Mouse (Mus musculus) Muller cell, postnatal 12 days (primary cell): ENCODE measurements around the gene Me3.
"Not testable (repeated sequence)": the region's sequence is repeated elsewhere in the genome, so short reads cannot be mapped to it uniquely, and the experiment has no call there.

Source experiments
- DNase-seq: peaks from one replicate; pipeline ENCODE4 v3.0.0-alpha.2; 2015; ENCODE audit errors: inconsistent ontology term

The Me3 gene

DNA sequence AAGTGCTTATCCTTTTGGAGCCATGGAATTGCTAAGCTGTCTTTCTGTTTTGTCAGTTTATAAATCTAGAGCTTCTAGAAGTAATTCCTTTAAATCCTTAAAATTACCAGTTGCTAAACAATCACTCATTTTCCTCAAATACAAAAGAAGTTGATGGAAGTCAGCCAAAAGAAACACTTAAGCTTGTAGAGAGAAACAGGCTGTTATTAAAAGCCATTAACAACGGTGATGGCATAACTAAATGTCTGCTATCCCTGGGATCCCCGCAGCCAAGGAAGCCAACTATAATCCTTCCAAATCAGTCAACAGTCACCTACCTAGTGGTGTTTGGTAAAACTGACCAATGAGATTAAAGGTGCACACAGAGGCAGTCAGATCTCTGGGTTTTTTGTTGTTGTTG, 98.3 kb downstream of the Me3 start:
- DNase-seq: no peak

DNA sequence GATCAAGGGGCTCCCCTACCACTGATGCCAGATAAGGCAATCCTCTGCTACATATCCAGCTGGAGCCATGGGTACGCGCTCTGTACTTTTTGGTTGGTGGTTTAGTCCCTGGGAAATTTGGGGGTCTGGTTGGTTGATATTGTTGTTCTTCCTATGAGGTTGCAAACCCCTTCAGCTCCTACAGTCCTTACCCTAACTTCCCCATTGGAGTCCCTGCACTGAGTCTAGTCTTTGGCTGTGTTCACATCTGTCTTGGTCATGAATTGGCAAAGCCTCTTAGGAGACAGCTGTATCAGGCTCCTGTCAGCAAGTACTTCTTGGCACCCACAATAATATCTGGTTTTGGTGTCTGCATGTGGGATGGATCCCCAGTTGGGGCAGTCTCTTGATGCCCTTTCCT, 98.9 kb downstream of the Me3 start:
- not testable (repeated sequence) for DNase-seq

DNA sequence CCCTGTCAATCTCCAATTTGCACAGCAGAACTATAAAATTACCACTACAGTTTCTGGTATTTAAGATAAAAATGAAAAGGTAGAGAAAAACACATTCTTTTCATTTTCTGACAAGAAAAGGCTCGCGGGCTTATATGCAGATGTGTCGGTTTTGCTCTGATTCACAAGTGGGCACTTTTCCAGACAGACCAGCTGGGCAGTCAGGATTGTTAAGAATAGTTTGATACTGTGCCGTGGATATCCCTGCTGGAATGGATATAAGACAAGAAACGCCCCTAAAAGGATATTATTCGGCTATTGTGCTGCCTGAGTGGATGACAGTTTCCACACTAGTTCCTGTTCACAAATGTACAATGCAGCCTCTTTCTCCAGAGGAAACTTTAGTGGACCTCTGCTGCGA, 116.2 kb downstream of the Me3 start:
- DNase-seq: peak; percentile 57

DNA sequence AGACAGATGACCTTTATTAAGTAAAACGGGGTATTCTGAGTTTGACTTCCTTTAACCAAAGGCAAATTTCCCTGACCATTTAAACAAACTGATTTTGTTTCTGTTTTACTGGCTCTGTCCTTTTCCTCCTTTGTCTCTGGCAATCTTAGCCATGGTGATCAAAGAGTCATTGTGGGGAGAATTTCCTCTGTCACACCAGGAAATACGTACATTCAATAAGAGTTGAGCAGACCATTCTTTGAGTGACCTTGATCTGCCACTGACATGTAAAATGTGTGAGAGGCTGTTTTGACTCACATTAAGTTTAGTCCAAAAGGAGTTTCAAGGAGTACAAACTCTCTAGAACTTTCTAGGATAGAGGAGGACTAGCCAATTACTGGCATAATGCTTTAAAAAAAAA, 117.0 kb downstream of the Me3 start:
- no peak for DNase-seq

DNA sequence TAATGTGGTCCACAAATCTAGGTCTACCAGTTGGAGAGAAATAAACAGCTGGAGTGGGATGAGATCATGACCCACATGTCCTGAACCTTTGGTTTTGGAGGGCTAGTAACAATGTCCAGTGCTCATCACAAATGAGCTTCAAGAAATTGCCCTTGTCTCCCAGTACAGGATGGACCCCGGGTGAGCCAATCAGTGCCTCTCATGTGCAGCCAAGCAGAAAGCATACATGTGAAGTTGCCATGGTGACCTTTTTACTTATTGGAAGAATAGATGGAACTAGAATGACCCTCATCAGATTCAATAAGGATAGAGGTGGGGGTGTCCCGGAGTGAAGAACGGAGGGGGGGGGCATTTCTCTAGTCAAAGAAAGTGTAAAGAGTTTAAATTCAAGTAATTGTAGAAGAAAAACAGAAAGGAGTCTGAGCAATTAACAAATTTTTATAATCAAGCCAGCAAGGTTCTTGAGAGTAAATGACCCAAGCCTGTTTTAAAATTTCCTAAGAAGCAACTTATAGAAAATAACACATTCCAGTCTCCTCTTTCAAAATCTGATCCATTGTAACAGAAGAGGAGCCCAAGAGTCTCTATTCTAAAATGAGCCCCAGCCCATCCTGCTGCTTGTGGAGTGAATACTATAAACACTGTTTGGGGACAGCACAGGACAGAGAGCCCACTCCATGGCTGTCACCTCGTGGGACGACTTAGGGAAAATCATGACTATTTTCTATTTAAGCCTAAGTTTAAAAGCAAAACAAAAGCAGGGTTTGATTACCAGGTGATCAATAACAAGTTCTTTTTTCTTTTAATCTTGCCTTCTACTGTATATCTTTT, 134.7 kb downstream of the Me3 start:
- DNase-seq: peak; percentile 51

DNA sequence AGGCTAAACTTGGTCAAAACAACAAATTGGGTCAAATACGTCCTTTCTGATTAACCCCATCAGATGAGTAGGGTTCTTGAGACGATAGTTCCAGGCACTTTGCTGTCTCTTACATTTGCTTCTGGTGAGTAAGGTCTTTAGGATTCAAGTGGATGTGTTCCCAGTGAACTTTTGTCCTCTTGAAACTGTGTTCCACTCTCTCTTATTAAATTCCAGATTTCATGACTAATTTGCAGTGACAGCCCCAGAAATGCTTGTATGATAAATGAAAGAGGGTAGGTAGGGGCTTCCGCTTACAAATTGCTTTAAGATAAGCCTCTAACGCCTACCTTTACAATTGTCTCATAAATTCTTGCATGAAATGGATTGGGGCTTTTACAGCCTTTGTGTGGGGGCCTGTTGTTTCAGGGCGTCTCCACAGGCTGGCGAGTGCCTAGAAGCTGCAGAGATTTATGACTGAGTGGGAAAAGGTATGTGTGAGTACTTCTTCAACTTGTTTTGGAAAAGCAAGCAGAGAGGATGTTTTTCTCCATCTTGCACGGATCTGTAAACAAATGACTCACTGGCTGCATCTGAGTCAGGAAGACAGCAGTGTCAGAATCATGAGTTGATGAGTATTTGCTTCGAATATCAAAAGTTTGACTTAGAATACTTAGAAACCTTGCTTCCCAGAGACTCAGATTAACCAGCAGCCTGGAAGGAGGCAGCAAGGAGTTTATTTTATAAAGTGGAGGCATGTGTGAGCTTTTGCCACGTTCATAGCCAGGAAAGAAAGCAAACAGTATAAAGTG, 137.1 kb downstream of the Me3 start:
- peak; percentile 85 for DNase-seq

DNA sequence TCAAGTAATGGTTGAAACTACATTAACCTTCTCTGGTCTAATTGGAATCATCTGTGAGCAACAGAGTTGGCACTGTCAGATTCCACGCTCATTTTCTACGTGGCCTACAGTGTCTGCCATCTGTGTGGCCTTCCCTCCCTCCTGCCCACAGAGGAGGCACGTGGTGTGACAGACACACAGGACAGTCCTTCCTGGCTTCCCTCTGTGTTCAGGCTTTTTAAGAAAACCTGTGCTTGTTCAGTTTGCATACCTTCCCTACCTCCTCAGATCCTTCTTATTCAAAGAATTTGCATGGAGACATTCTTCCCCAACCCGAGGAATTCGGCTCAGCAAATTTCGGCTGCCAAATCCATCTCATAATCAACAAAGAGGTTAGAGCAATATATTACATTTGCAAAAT, 137.8 kb downstream of the Me3 start:
- DNase-seq: peak; percentile 79

DNA sequence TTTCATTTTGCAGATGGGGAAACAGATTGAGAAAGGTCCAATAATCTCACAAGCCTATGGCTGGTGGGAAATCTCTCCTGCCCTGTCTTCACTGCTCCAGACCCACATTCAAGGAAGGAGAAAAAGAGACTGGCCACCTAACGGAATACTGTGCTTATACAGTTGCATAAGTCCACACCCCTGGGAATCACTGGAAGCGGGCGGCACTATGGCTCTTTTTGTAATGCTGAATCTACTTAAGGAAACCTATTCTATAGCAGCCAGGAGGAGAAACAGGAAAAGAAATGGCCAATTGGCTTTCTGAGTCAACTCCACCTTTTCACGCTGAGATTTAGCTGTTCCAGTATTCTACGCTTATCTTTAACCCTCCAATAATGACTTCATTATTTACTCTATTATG, 140.7 kb downstream of the Me3 start:
- no peak for DNase-seq

DNA sequence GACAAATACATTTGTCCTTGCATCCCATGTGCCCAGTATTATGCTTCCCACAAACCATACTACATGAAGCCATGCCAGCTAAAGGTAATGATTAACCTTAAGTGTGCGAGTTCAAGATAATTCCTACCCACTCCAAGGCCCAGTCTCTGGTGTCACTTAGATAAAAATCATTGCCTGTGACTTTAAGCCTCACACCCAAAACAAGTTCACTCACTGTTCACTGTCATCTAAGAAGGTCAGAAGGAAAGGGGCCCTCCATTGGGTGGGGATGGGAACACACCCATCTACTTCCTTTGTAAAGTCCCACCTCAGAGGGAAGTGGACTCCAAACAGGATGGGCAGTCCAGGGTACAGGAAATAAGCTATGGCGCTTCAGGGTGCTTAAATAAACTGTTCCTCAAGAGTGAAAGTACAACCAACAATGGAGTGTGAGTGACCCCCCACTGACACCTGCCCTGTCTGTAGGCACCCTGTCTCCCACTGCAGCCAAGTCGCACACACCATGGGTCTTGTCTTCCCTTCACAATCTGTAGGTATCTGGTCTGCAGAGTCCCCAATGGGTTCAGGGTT, 141.2 kb downstream of the Me3 start:
- no peak for DNase-seq

DNA sequence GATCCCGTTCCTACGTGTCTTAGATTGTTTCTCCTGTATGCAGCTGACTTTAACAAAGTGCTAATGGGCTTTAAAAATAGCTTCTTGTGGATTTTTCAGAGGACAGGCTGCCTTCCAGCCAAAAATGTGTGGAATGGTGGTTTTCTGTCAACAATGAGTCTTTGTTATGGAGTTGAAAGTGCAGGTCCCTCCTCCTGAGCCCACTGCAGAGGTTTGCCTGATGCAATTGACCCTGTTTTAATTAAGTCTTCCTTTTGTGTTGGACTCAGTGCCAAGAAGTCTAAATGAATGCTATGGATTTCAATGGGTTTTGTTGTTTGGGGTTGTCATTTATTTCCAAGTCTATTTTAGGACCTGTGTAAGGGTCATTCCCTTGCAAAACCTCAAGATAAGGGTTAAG, 141.7 kb downstream of the Me3 start:
- peak; percentile 88 for DNase-seq

DNA sequence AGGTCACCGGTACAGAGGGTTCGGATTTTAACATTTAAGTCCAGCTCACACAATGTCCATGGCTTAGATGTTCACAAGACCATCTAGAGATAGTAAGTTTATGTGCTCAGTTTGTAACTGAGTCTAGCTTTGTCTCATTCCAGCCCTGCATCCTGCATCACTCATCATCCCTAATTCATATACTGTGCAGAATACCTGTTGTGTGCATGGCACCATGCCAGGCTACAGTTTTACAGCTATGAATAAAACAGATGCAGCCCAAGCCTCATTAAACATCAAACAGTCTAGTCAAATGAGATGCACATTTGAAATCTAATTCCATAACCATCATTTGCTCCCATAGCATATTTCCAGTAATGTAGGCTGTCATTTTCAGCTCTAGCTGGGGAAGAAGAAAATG, 143.7 kb downstream of the Me3 start:
- DNase-seq: no peak

DNA sequence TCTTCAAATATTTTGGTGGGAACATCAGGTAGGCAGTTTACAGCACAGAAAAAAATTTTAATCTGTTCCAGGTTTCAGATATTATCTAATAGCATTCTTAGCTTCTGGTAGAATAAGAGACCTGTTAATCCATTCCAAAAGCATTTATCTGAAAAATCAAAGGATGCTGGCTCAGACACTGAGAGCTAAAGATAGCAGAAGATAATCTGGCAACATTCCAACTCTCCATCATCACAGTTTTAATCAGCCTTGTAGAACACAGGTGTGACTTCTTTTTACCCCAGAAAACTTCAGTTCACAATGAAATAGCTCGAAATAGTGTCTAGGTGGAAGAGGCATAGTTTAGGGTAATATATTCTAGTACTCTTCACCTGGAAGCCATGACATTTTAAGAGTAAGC, 149.2 kb downstream of the Me3 start:
- DNase-seq: no peak

DNA sequence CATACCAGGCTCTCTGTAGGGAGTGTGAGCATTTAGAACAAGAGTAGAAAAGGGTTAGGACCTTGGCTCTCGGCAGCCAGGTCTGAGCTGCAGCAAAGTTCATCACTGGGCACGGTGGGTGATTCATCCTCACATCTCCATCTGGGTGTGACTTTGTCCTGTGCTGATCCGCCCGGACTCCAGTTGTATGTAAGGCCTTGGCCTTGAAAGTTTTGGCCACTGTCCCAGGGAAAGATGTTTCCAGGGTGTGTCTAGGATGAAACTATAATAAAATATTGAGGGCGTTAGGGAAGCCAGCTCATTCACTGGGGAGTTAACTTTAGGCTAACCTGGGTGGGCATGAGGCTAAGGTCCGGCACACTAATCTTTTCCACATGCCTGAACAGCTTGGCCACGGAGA, 155.5 kb downstream of the Me3 start:
- DNase-seq: no peak

DNA sequence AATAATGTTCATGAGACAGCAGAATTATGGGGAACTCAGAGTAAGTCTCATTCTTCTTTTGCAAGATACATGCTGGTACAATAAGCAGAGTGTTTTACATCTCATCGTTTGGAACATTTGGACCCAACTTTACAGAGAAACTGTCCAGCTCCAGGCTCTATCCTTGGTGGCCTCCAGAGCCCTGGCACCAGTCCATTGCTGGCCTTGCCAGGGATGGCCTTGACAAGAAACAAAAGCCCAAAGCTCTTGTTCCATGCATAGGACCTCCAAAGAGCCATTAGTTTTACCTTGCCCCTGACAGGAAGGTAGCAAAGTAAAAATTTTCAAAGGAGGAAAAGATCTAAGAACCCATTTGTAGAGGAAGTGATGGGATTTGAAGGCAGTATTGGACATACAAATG, 160.4 kb downstream of the Me3 start:
- DNase-seq: no peak

DNA sequence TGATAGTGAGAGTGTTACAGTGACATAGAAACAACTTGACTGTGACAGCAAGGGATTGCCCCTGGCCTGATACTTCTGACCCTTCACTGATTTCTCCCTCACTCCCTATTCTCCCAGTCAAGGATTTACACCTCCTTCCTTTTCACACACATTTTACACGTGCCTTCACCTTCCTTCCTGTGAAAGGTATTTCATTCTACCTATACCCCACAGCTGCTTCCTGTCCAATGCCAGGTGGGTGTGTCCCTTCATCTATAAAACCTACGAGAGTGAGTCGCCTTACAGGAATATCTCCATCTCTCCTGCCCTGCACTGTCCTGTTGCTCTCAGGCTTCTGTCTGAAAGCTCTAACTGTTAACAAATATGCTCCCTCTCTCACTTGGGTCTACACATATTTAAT, 163.2 kb downstream of the Me3 start:
- DNase-seq: no peak

DNA sequence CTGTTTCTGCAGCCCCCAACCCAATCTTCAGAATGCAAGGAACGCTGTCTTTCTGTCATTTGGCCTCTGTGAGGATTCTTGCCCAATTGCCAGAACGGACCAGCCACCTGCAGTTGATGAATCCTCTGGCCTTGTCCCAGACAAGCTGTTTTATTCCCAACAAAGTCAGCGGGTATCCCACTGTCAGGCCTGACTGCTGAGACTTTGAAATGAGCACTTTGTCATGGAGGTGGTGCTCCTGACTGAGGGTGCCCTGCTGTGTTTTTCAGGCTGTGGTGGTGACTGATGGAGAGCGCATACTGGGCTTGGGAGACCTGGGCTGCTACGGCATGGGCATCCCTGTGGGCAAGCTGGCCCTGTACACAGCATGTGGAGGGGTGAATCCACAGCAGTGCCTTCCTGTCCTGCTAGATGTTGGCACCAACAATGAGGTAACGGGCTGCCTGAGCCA, 164.2 kb downstream of the Me3 start:
- peak; percentile 81 for DNase-seq

DNA sequence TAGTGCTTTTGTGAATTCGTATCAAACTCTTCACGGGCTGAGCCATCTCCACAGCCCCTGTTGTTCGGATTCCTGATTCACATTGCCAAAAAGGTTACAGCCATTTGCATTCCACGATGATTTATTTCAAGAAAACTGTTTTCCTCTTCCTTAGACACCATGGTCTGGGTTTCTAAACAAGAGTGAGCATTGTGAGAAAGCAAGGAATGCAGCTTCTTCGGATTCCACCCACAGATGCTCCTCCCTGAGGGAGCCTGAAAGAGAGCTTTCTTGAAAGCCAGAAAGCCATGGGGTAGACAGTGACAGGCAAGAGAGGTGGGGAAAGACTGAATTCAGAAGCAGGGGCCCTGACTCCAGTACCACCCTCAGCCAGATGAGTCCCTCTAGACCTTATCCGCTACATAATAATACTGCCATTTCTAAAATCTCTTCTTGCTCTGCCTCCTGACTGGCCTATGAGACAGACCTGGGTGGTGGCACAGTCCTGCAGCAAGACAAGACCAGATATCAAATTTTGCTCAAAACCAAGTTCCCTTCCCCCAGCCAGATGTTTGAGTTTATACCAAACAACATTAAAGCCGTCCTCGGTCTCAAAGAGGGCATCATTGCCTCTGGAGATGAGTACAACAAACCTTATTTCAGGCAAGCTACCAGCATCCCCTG, 166.3 kb downstream of the Me3 start:
- DNase-seq: peak; percentile 79

DNA sequence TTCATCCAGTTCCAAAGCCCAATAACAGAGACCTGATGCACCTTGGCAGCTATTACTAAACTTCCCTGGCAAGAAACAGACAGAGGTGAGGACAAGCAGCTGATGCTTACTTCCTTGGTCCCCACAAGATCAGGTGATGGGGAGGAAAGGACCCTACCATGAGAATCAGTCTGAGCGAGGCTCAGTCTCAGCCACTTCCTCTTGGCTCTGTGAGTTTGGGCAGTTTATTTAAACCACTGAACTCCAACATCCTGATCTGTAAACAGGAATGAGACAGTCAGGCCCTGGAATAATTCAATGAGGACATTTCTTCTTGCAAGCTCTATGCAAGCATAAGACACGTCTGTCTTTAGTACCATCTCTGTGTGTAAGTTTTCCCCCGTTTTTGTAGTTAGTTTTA, 170.3 kb downstream of the Me3 start:
- no peak for DNase-seq

DNA sequence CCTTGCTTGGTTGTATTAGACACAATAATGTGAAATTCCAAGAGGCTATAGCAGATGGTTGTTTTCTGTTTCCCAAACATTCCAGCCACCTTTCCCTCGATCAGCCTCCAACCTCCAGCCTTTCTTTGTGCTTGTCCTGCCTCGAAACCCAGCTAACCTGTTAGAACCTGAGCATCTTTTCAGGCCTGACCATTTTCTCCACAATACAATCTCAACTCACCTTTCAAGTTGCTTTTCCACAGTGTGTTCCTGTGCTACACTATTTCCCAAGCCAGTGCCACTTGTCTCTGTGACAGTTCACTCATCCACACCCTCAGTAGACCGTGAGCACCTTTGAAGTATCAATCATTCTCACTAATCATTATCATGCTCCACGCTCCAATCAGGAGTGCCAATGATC, 171.8 kb downstream of the Me3 start:
- DNase-seq: no peak

DNA sequence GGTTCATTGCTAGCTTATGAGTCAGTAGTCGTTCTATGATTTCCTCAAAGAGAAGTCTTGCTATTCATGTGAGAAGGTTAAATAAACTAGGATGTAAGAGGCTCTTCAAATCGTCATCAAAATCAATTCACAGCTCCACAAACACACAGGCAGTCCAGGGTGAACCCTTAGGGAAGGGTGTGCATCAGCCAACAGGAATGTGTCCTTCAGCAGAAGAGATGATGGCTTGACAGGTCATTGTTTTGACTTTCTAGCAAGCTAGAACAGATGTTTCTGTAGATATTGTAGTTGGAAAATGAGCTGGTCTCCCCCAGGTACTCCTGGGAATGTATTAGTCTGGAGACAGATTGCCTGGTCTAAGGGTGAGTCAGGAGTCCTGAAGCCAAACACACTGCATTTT, 177.2 kb downstream of the Me3 start:
- DNase-seq: peak; percentile 42

DNA sequence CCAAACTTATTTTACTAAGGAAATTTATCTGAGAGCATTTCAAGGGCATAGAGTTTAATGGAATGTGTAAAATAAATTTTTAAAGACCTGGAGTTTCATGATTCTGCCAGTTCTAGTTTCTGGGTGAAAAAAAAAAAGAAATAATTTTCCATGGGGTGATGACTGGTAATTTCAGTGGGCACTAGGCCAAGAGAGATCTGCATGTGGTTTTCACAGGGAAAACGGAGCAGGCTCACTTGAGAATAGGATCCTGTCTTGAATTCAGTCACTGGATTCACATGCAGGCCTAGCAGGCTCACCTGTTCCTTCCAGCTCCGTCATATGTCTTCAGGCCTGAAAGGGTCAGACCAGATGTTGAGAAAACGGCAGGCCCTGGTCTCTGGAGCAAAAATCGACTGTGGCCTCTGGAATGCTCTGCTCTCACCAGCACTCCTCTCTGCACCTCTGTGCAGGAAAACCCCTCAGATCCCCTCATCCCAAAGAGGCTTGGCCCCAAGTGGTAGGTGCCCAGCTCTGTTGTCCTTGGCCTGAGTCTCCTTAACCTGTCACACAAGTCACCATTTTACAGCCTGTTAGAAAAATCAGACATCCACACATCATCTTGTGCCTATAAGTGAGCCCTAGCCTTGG, 196.4 kb downstream of the Me3 start:
- no peak for DNase-seq

DNA sequence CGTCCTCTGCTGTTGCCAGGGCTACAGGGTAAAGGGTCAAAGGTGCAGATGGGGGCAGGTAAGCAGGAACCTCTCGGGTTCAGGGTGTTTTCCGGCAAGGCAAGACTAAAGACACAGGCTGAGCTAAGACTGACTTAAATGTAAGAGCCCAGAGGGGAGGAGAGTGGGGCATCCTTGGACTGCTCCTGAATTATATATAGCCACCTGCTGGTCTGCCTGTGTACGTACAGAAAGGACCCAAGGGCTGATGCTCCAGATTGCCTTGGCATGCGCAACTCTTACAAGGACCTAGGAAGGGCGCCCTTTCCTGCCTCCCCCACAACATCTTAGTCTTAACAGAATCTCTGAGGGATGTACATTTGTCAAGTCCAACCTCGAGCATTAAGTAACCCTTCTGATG, 197.0 kb downstream of the Me3 start:
- DNase-seq: no peak
